ENCODE assay signal across 8 mouse cellular contexts in genomic region chr19:6949951-6950350, GRCm38 (mm10). TPM values are rescaled to one million over a fixed set of nuclear protein-coding genes. Genes with fewer than 3 reads are reported as not detected.
DNase-seq lines count a peak whose midpoint lies in the region; ATAC-seq and TF ChIP-seq lines count a peak whose summit lies in the region.

No protein-coding gene starts in this region.

- TF ChIP-seq POLR2A in lung, adult 2 months (IDR thresholded peaks at IDR 0.05; ENCODE audit: borderline replicate concordance, extremely low read depth, low read depth, low read length), result no peak

- H3K9ac ChIP-seq in liver, embryonic 11.5 days (ENCODE audit: low read depth, low read length), result peak overlapping the region; percentile 89
- peak overlapping the region; percentile 77 for H3K9ac ChIP-seq in forebrain, embryonic 12.5 days
- peak overlapping the region; percentile 78; the same call in 1 of the 2 replicates for H3K9ac ChIP-seq in limb, embryonic 12.5 days (replicated peaks)
- H3K9ac ChIP-seq in neural tube, embryonic 15.5 days (replicated peaks), result peak overlapping the region; percentile 58

- 62% methylated on average over 5 of the region's 5 CpGs for whole genome bisulfite sequencing in liver, embryonic 11.5 days
- WGBS in forebrain, embryonic 12.5 days, result 56% methylated on average over 5 of the region's 5 CpGs
- 63% methylated on average over 5 of the region's 5 CpGs for WGBS in limb, embryonic 12.5 days
- WGBS in neural tube, embryonic 15.5 days, result 53% methylated on average over 5 of the region's 5 CpGs
- WGBS in lung, adult 2 months, result 51% methylated on average over 5 of the region's 5 CpGs

- ATAC-seq in liver, embryonic 11.5 days (replicated peaks; ENCODE audit: low FRiP score), result no peak
- ATAC-seq in forebrain, embryonic 12.5 days (ENCODE audit: low FRiP score), result no peak
- ATAC-seq in limb, embryonic 12.5 days (ENCODE audit: insufficient number of reproducible peaks, insufficient read depth, low FRiP score, low TSS enrichment, low read depth), result no peak
- ATAC-seq in neural tube, embryonic 15.5 days (ENCODE audit: low FRiP score), result 0 out of 2 replicates have a peak, but pooled peaks have one; percentile 0

- peak overlapping the region; percentile 64 for H3K4me3 ChIP-seq in liver, embryonic 11.5 days (ENCODE audit: low read depth, low read length)
- peak overlapping the region; percentile 60 for H3K4me3 ChIP-seq in forebrain, embryonic 12.5 days (replicated peaks)
- peak overlapping the region; percentile 63 for H3K4me3 ChIP-seq in limb, embryonic 12.5 days (replicated peaks)
- H3K4me3 ChIP-seq in neural tube, embryonic 15.5 days (replicated peaks), result peak overlapping the region; percentile 56
- H3K4me3 ChIP-seq in lung, adult 2 months (replicated peaks; ENCODE audit: extremely low read depth, low read depth, low read length), result no peak overlapping the region

- peaks cover 9% of the 10 kb centered on the region; the same call in 1 of the 2 replicates for H3K36me3 ChIP-seq in liver, embryonic 11.5 days (ENCODE audit: control insufficient read depth, insufficient read depth, low read length)
- peaks cover 19% of the 10 kb centered on the region for H3K36me3 ChIP-seq in forebrain, embryonic 12.5 days (replicated peaks)
- peaks cover 26% of the 10 kb centered on the region for H3K36me3 ChIP-seq in limb, embryonic 12.5 days
- peaks cover 14% of the 10 kb centered on the region; the same call in 1 of the 2 replicates for H3K36me3 ChIP-seq in neural tube, embryonic 15.5 days

- DNase-seq in liver, embryonic 11.5 days (ENCODE audit: low spot score), result no peak
- no peak for DNase-seq in liver
- DNase-seq in thymus, postnatal 4 days, result no peak
- DNase-seq in frontal cortex, adult 2 months (ENCODE audit: extremely low spot score in 1 of 2, low spot score in 1 of 2), result no peak
- DNase-seq in lung, adult 2 months, result no peak

- peak overlapping the region; percentile 98 for H3K4me2 ChIP-seq in liver, embryonic 11.5 days
- peak overlapping the region; percentile 98 for H3K4me2 ChIP-seq in forebrain, embryonic 12.5 days
- H3K4me2 ChIP-seq in limb, embryonic 12.5 days, result peak overlapping the region; percentile 96
- peak overlapping the region; percentile 99 for H3K4me2 ChIP-seq in neural tube, embryonic 15.5 days

- no peaks in the 10 kb centered on the region for H3K27me3 ChIP-seq in liver, embryonic 11.5 days (replicated peaks; ENCODE audit: control insufficient read depth, insufficient read depth, low read length)
- no peaks in the 10 kb centered on the region for H3K27me3 ChIP-seq in forebrain, embryonic 12.5 days
- no peaks in the 10 kb centered on the region for H3K27me3 ChIP-seq in limb, embryonic 12.5 days
- H3K27me3 ChIP-seq in neural tube, embryonic 15.5 days (replicated peaks), result no peaks in the 10 kb centered on the region

- no peak for TF ChIP-seq CTCF in lung, adult 2 months (IDR thresholded peaks at IDR 0.05; ENCODE audit: insufficient read depth, low read length)

- no peaks in the 10 kb centered on the region for H3K9me3 ChIP-seq in liver, embryonic 11.5 days (ENCODE audit: control insufficient read depth, low read length)
- no peaks in the 10 kb centered on the region for H3K9me3 ChIP-seq in forebrain, embryonic 12.5 days
- no peaks in the 10 kb centered on the region for H3K9me3 ChIP-seq in limb, embryonic 12.5 days
- H3K9me3 ChIP-seq in neural tube, embryonic 15.5 days (replicated peaks), result no peaks in the 10 kb centered on the region

- peaks cover 27% of the 10 kb centered on the region for H3K4me1 ChIP-seq in liver, embryonic 11.5 days (replicated peaks; ENCODE audit: control insufficient read depth, insufficient read depth, low read length)
- peaks cover 18% of the 10 kb centered on the region for H3K4me1 ChIP-seq in forebrain, embryonic 12.5 days
- peaks cover 19% of the 10 kb centered on the region for H3K4me1 ChIP-seq in limb, embryonic 12.5 days (replicated peaks)
- peaks cover 33% of the 10 kb centered on the region for H3K4me1 ChIP-seq in neural tube, embryonic 15.5 days
- peaks cover 11% of the 10 kb centered on the region for H3K4me1 ChIP-seq in lung, adult 2 months (ENCODE audit: control insufficient read depth, insufficient read depth, low read length)

- H3K27ac ChIP-seq in liver, embryonic 11.5 days (ENCODE audit: low read depth, low read length), result no peak overlapping the region
- H3K27ac ChIP-seq in forebrain, embryonic 12.5 days, result peak overlapping the region; percentile 98; the same call in 1 of the 2 replicates
- H3K27ac ChIP-seq in limb, embryonic 12.5 days, result peak overlapping the region; percentile 97
- H3K27ac ChIP-seq in neural tube, embryonic 15.5 days (replicated peaks), result peak overlapping the region; percentile 90

RNA-seq across cellular contexts. Expression of gene Gpr137, which starts 7.7 kb away (rescaled TPM):
- polyA plus RNA-seq in liver, embryonic 11.5 days (2014; fragmentation: Nextera tagmentation; extraction: Ambion mirVana), result 18.2 and 18.9 TPM in 2 replicates
- polyA plus RNA-seq in forebrain, embryonic 12.5 days (2016; fragmentation: Nextera tagmentation; extraction: Ambion mirVana), result 30.9 and 33.1 TPM in 2 replicates
- 23.8 and 27.9 TPM in 2 replicates for polyA plus RNA-seq in limb, embryonic 12.5 days (2016; fragmentation: Nextera tagmentation; extraction: Ambion mirVana)
- 59.8 and 72.3 TPM in 2 replicates for polyA plus RNA-seq in neural tube, embryonic 15.5 days (2015; fragmentation: Nextera tagmentation; extraction: Ambion mirVana)
- 105 TPM in 2 replicates for polyA plus RNA-seq in frontal cortex, adult 2 months (2012; rRNA removed)
- polyA plus RNA-seq in lung, adult 2 months (2012; rRNA removed), result 77.6 and 85.1 TPM in 2 replicates

RNA-seq across cellular contexts. Expression of gene Bad, which starts 8.3 kb away (rescaled TPM):
- polyA plus RNA-seq in liver, embryonic 11.5 days (2014; fragmentation: Nextera tagmentation; extraction: Ambion mirVana), result 51.9 and 54.7 TPM in 2 replicates
- 62.4 and 65.3 TPM in 2 replicates for polyA plus RNA-seq in forebrain, embryonic 12.5 days (2016; fragmentation: Nextera tagmentation; extraction: Ambion mirVana)
- 67.3 and 68.2 TPM in 2 replicates for polyA plus RNA-seq in limb, embryonic 12.5 days (2016; fragmentation: Nextera tagmentation; extraction: Ambion mirVana)
- polyA plus RNA-seq in neural tube, embryonic 15.5 days (2015; fragmentation: Nextera tagmentation; extraction: Ambion mirVana), result 90.8 and 90.9 TPM in 2 replicates
- 55.1 and 65.8 TPM in 2 replicates for polyA plus RNA-seq in frontal cortex, adult 2 months (2012; rRNA removed)
- polyA plus RNA-seq in lung, adult 2 months (2012; rRNA removed), result 57.3 and 75.5 TPM in 2 replicates

RNA-seq across cellular contexts. Expression of gene Kcnk4, which starts 15.6 kb away (rescaled TPM):
- 0.18 and 0.38 TPM in 2 replicates for polyA plus RNA-seq in liver, embryonic 11.5 days (2014; fragmentation: Nextera tagmentation; extraction: Ambion mirVana)
- 0.21 TPM in 1 of 2 replicates, not detected in the other for polyA plus RNA-seq in forebrain, embryonic 12.5 days (2016; fragmentation: Nextera tagmentation; extraction: Ambion mirVana)
- polyA plus RNA-seq in limb, embryonic 12.5 days (2016; fragmentation: Nextera tagmentation; extraction: Ambion mirVana), result 0.40 and 0.60 TPM in 2 replicates
- polyA plus RNA-seq in neural tube, embryonic 15.5 days (2015; fragmentation: Nextera tagmentation; extraction: Ambion mirVana), result 11.8 and 13.8 TPM in 2 replicates
- 22.3 and 30.5 TPM in 2 replicates for polyA plus RNA-seq in frontal cortex, adult 2 months (2012; rRNA removed)
- 0.17 TPM in 1 of 2 replicates, not detected in the other for polyA plus RNA-seq in lung, adult 2 months (2012; rRNA removed)

RNA-seq across cellular contexts. Expression of gene Catsperz, which starts 24.8 kb away (rescaled TPM):
- 0.49 and 0.91 TPM in 2 replicates for polyA plus RNA-seq in liver, embryonic 11.5 days (2014; fragmentation: Nextera tagmentation; extraction: Ambion mirVana)
- 0.27 TPM in 1 of 2 replicates, not detected in the other for polyA plus RNA-seq in forebrain, embryonic 12.5 days (2016; fragmentation: Nextera tagmentation; extraction: Ambion mirVana)
- 1.0 TPM in 2 replicates for polyA plus RNA-seq in limb, embryonic 12.5 days (2016; fragmentation: Nextera tagmentation; extraction: Ambion mirVana)
- polyA plus RNA-seq in neural tube, embryonic 15.5 days (2015; fragmentation: Nextera tagmentation; extraction: Ambion mirVana), result 6.8 TPM in 2 replicates
- 11.9 and 16.0 TPM in 2 replicates for polyA plus RNA-seq in frontal cortex, adult 2 months (2012; rRNA removed)
- polyA plus RNA-seq in lung, adult 2 months (2012; rRNA removed), result 0.16 and 0.49 TPM in 2 replicates

RNA-seq across cellular contexts. Expression of gene Ppp1r14b, which starts 24.8 kb away (rescaled TPM):
- 189 and 221 TPM in 2 replicates for polyA plus RNA-seq in liver, embryonic 11.5 days (2014; fragmentation: Nextera tagmentation; extraction: Ambion mirVana)
- 237 and 333 TPM in 2 replicates for polyA plus RNA-seq in forebrain, embryonic 12.5 days (2016; fragmentation: Nextera tagmentation; extraction: Ambion mirVana)
- 245 and 288 TPM in 2 replicates for polyA plus RNA-seq in limb, embryonic 12.5 days (2016; fragmentation: Nextera tagmentation; extraction: Ambion mirVana)
- polyA plus RNA-seq in neural tube, embryonic 15.5 days (2015; fragmentation: Nextera tagmentation; extraction: Ambion mirVana), result 141 and 159 TPM in 2 replicates
- polyA plus RNA-seq in frontal cortex, adult 2 months (2012; rRNA removed), result 56.4 and 59.8 TPM in 2 replicates
- polyA plus RNA-seq in lung, adult 2 months (2012; rRNA removed), result 47.1 and 53.6 TPM in 2 replicates
